Mouse (Mus musculus) small intestine, adult 2 months (tissue): Measurements from ENCODE around the gene Taco1.

Experiments used
- CTCF ChIP-seq: fragments of 200-500 bp; IDR thresholded peaks from 2 replicates; pipeline ENCODE4 v1.5.1; 2012; ENCODE audit warnings: low read depth, mild to moderate bottlenecking, control low read depth, inconsistent platforms, low read length, moderate library complexity, mixed read lengths; ENCODE audit not compliant: insufficient replicate concordance, insufficient read length; ENCODE audit errors: extremely low read depth
- POLR2A ChIP-seq: fragments of 200-500 bp; IDR thresholded peaks from 2 replicates; pipeline ENCODE4 v1.6.1; 2012; ENCODE audit warnings: low read depth, mild to moderate bottlenecking, control low read depth, inconsistent platforms, low read length, moderate library complexity

DNA sequence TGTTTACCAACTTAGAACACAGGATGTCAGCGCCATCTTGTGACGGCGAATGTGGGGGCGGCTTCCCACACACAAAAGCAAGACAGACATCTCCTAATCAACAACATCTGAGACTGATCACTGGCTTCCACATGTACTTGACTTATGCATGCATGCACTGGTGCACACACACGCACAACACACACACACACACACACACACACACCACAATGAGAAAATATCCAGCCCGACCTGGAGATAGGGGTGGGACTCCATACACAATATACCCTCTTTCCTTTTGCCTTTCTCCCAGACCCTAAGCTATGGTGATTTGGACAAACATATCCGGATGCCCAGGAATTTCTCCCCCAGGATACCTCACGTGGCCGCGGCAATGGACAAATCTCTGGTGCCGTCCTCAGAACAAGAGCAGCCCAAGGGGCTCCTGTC, 32.4 kb upstream of the Taco1 start:
- no peak for TF ChIP-seq CTCF
- no peak for TF ChIP-seq POLR2A
